Mouse (Mus musculus): ENCODE data around the gene Bcl11a. TPM values are rescaled to one million over a fixed set of nuclear protein-coding genes. Genes with fewer than 3 reads are reported as not detected.

The Bcl11a gene
- 100 to 1,000 TPM; 100 to 116 TPM for total RNA-seq (2021)

DNA sequence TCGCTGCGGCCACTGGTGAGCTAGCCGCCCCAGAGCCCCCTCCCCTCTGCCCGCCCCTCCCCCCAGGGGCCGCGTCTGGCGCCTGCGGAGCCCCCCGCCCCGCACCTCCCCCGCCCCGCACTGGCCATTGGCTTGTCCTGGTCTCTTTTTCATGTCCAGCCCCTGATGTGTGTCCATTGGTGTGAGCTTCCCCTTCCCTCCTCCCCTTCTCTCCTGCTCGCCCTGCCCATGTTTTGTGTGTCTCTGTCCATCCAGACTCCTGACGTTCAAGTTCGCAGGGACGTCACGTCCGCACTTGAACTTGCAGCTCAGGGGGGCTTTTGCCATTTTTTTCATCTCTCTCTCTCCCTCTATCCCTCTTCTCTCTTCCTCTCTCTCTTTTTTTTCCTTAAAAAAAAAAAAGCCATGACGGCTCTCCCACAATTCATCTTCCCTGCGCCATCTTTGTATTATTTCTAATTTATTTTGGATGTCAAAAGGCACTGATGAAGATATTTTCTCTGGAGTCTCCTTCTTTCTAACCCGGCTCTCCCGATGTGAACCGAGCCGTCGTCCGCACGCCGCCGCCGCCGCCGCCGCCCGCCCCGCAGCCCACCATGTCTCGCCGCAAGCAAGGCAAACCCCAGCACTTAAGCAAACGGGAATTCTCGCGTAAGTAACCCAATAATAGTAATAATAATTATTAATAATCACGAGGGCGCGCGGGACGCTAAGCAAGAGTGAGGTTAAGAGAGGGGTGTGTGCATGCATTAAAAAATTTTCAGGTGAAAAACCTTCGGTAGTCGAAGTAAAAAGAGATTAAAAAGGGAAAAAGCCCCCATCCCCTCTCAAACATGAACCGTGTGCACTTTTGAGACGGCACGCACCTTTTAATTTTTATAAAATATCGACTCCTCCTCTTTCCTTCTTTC is at the start of gene Bcl11a:
TSS of gene Bcl11a (plus strand) at position 262 of the 911 bp plus-strand sequence.
- peak; percentile 50 to 64 for DNase-seq (ENCODE audit: low spot score in 2 of 2)
- intact Hi-C loops (cut with DNase I): loop anchor here (2.0 kb wide), 1 partner anchor 17 kb away; no protein-coding TSS in a partner anchor

DNA sequence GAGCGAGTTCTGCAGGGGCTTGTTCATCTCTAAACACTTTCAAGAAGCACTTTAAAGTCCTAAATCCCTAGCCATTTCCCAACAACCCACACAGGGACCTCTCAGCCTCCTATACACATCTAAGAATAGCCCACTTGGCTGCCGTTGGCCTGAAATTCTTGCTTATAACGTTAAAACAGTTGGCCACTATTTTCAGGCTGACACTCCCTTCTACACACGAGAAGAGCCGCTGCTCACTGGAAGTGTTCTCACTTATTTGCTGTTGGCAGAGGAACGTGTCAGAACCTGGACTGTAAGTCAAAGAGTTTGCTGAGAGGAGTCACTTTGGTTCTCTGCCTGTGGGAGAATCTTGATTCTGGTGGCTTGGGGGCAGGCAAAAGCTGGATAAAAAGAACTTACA is 33.8 kb upstream of the Bcl11a start:
- peak in 1 of 2 experiments; percentile 54 for DNase-seq (ENCODE audit: low spot score in 2 of 2)
- intact Hi-C loops (cut with DNase I): no loop called here

- intact Hi-C loops (cut with DNase I): loop anchor here (2.0 kb wide), 2 partner anchors 71 to 1251 kb away; no protein-coding TSS in a partner anchor
- DNase-seq (ENCODE audit: low spot score in 2 of 2): peak; percentile 82 to 84
Observed at GRCm38 (mm10) chr11:24049226-24050031, 28.4 kb upstream of the Bcl11a start.

DNA sequence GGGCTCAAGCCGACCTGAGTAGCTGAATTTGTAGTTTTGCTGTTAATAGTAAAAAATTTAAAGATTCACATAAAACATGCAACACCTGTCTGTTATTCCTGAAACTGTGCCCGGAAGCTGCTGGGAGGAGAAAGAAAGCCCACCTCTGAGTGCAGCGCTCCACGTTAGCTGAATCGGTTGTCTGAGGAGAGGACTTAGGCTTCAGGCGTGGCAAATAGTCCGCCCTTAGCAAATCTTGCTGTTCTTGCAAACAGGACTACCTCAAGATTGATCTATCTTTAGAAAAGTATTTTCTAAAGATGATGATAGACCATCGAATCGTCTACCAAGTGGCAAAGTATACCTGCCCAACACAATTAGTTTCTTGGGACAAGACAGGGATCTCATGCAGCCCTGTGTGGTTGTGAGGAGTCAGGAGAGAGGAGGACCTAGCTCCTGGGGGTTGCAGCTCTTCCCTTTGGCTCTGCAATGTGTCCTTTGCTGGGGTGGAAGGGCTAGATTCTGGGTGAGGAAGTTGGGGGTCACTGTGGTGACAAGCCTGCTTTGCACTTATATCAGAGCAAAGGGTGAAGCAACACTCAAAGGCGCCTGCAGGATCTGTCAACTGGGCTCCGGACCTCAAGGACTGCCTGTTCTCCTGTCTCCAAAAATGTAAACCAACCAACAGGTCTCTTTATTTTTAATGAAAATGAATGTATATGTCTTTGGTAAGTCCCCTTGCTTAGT is 27.7 kb upstream of the Bcl11a start:
- DNase-seq (ENCODE audit: low spot score in 2 of 2): no peak
- intact Hi-C loops (cut with DNase I): loop anchor here (2.0 kb wide), 1 partner anchor 1251 kb away; no protein-coding TSS in a partner anchor

GRCm38 (mm10) chr11:24052882-24053281 is 25.0 kb upstream of the Bcl11a start:
- intact Hi-C loops (cut with DNase I): no loop called here
- DNase-seq (ENCODE audit: low spot score in 2 of 2): no peak

- no peak for DNase-seq (ENCODE audit: low spot score in 2 of 2)
- intact Hi-C loops (cut with DNase I): no loop called here
Observed at GRCm38 (mm10) chr11:24059137-24059536, 18.7 kb upstream of the Bcl11a start.

GRCm38 (mm10) chr11:24060428-24060827 is 17.4 kb upstream of the Bcl11a start:
- DNase-seq (ENCODE audit: low spot score in 2 of 2): no peak
- intact Hi-C loops (cut with DNase I): loop anchor here (2.0 kb wide), 1 partner anchor 16 kb away; no protein-coding TSS in a partner anchor

DNA sequence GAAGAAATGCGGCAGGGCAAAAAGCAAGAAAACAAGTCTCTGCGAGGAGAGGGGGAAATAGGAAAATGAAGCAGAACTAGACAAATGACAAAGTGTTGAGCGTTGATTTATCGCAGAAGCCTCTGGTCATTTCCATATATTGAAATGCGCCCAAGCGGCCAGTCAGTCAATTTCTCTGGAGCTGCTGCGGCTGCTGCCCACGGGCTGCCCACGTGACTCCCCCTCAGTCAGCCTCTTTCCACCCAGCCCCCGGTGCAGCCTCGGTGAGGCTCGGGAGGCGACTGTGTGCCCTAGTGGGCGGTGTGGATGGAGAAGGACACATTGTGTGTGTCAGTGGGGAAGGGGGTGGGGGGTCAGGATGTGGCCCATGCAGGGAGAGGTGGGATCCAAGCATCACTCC is 16.0 kb upstream of the Bcl11a start:
- intact Hi-C loops (cut with DNase I): loop anchor here (2.0 kb wide), 1 partner anchor 15 kb away; no protein-coding TSS in a partner anchor
- DNase-seq (ENCODE audit: low spot score in 2 of 2): peak in 1 of 2 experiments; percentile 63

- intact Hi-C loops (cut with DNase I): no loop called here
- DNase-seq (ENCODE audit: low spot score in 2 of 2): no peak
Observed at GRCm38 (mm10) chr11:24062495-24063096, 15.3 kb upstream of the Bcl11a start.

DNA sequence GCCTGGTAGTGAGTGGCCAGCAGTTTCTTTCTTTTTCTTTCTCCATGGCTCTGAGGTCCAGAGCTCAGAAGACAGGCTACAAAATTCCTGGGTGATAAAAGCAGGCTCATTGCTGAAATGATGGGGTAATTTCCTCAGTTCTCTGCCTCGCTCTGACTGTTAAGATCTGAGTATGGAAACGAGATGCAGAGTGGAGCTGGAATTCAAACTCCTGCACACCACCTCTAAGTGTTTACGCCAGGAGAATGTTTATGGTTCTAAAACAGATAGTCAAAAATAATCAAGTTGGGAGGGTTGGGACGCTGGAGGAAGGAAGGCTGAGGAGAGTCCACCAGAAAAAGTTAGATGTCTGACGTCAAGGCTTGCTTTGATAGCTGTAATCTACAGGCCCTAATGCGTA is 13.6 kb upstream of the Bcl11a start:
- no peak for DNase-seq (ENCODE audit: low spot score in 2 of 2)
- intact Hi-C loops (cut with DNase I): no loop called here

GRCm38 (mm10) chr11:24065313-24065712 is 12.5 kb upstream of the Bcl11a start:
- intact Hi-C loops (cut with DNase I): no loop called here
- peak in 1 of 2 experiments; percentile 31 for DNase-seq (ENCODE audit: low spot score in 2 of 2)

GRCm38 (mm10) chr11:24074021-24074591 is 3.8 kb upstream of the Bcl11a start:
- peak in 1 of 2 experiments; percentile 11 for DNase-seq (ENCODE audit: low spot score in 2 of 2)
- intact Hi-C loops (cut with DNase I): no loop called here

- peak; percentile 32 to 50 for DNase-seq (ENCODE audit: low spot score in 2 of 2)
- intact Hi-C loops (cut with DNase I): no loop called here
Observed at GRCm38 (mm10) chr11:24074634-24075104, 3.2 kb upstream of the Bcl11a start, which contains the start of gene A830031A19Rik. Gene A830031A19Rik, minus strand, starts transcription at chr11:24075054.

DNA sequence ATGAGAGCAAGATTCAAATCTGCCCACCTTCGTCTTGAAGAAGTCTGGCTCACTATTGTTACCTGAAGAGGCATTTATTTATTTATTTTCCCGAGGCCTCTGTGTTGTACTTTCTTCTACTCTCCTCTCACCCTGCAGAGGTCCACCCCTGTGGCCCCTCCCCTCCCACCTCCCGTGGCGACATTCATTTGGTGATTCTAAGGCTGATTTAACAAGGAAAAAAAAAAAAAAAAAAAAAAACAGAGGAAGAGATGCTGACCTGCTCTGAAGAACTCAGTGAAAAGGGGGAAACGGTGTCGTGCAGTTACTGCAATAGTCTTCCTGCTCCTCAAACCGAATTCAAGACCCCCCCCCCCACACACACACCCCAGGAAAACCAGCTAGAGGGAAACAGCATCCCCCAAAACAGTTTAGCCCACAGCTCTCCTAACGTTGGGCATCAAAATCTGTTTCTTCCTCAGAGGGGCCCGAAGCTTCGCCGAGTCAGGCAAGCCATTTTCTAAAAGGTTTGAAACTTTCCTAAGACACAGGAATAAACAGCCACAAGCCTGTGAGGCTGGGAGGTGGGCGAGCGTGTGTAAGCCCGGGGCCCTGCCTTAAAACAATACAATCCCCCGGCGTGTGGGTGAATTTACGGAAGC is 2.2 kb upstream of the Bcl11a start:
- no peak for DNase-seq (ENCODE audit: low spot score in 2 of 2)
- intact Hi-C loops (cut with DNase I): loop anchor here (2.0 kb wide), 1 partner anchor 15 kb away; no protein-coding TSS in a partner anchor

DNA sequence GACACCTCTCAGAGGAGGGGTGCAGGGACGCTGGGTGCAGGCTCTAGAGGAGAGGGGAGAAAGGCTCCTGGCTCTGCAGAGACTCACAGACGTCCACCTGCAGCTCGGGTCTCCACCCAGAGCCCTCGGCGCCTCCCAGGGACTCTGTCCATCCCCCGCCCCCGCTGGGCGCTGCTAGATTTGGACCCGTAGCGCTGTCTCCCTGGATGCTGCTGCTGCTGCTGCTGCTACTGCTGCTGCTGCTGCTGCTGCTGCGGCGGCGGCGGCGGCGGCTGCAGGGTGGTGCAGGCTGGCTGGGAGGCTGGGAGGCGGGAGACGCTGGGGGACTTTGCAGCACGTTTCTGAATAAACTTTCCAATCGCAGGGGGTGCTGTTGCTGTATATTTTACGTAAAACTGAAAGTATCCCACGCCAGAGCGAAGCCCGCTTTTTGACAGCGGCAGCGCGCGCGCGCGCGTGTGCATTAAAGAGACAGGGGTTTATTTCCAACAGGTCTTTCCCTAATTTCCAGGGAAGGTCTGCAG is 1.7 kb upstream of the Bcl11a start:
- DNase-seq (ENCODE audit: low spot score in 2 of 2): peak; percentile 81 to 86
- intact Hi-C loops (cut with DNase I): loop anchor here (2.0 kb wide), 1 partner anchor 15 kb away; no protein-coding TSS in a partner anchor

DNA sequence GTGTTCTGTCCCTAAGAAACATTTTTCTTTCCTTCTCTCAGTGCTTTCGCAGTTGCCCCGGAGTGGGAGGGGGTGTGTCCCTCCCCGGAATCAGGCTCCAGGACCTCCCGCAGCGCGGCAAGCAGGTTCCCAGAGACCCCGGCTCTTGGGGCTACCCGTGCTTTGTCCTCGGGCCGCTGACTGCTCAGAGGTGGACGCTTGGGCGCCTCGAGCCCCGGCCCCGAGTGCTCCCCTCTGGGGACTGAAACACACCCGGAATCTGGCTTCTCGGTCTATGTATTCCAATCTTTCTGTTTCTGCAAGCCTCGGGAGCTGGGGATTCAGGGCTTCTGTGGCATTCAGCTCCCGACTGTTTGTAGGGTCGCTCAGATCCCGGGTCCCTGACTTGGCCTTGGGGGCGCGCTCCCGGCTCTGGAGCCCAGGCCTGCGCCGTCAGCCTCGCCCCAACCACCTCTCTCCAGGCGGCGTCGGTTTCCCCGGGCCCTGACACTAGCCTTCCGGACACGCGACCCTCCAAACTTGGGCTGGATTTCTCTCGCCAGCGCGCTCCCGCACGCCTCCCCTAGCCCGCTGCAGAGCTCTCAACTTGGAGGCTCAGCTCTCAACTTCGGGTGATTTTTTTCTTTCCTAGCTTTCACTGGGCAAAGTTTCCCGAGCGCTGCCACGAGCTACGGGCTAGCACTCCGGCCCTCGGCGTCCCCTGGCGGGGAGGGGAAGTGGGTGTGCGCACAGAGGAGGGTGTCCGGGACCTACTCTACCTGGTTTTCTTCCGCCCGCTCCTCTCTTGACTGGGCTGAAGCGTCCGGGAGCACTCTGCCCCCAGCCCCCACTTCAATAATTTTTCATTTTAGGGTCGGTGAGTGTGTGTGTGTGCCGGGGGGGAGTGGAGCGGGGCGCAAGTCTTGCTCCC is 780 bp upstream of the Bcl11a start:
- intact Hi-C loops (cut with DNase I): loop anchor here (2.0 kb wide), 1 partner anchor 16 kb away; no protein-coding TSS in a partner anchor
- peak; percentile 54 to 68 for DNase-seq (ENCODE audit: low spot score in 2 of 2)

All from left cerebral cortex, postnatal 36 days (tissue).